ENCODE assay signal across 17 mouse cellular contexts in genomic region chr10:86479718-86480121, GRCm38 (mm10). TPM values are rescaled to one million over a fixed set of nuclear protein-coding genes. Genes with fewer than 3 reads are reported as not detected.
DNase-seq lines count a peak whose midpoint lies in the region; ATAC-seq and TF ChIP-seq lines count a peak whose summit lies in the region.
"Had no signal": no experiment of that assay in that cellular context is flagged by ENCODE, and none has a peak within 500 bp of the region (broad histone marks: within the 10 kb centered on the region; RNA-seq: fewer than 3 reads in every experiment).

No protein-coding gene starts in this region.

- H3K9ac ChIP-seq in hindbrain, postnatal 0 days (replicated peaks; ENCODE audit: low read length), result no peak overlapping the region
- H3K9ac ChIP-seq in hindbrain, embryonic 14.5 days, result no peak overlapping the region
- no peak overlapping the region for H3K9ac ChIP-seq in neural tube, embryonic 14.5 days (replicated peaks; ENCODE audit: low read depth, low read length)
- no peak overlapping the region for H3K9ac ChIP-seq in limb, embryonic 14.5 days (ENCODE audit: low read depth, low read length, severe bottlenecking)
- H3K9ac ChIP-seq: forebrain, embryonic 12.5 days; heart, embryonic 15.5 days; midbrain, embryonic 13.5 days; neural tube, embryonic 15.5 days had no signal

- H3K27ac ChIP-seq in hindbrain, postnatal 0 days, result peak overlapping the region; percentile 41; the same call in 1 of the 2 replicates
- H3K27ac ChIP-seq in hindbrain, embryonic 14.5 days, result no peak overlapping the region
- H3K27ac ChIP-seq in neural tube, embryonic 14.5 days (ENCODE audit: low read depth, low read length), result no peak overlapping the region
- H3K27ac ChIP-seq in limb, embryonic 14.5 days (replicated peaks; ENCODE audit: low read depth, low read length), result no peak overlapping the region
- H3K27ac ChIP-seq: forebrain, embryonic 12.5 days; heart, embryonic 15.5 days; midbrain, embryonic 13.5 days; neural tube, embryonic 15.5 days; stomach, postnatal 0 days had no signal

- no peaks in the 10 kb centered on the region for H3K9me3 ChIP-seq in hindbrain, postnatal 0 days (ENCODE audit: low read length)
- no peaks in the 10 kb centered on the region for H3K9me3 ChIP-seq in hindbrain, embryonic 14.5 days (ENCODE audit: control insufficient read depth, low read length)
- no peaks in the 10 kb centered on the region for H3K9me3 ChIP-seq in neural tube, embryonic 14.5 days (ENCODE audit: control insufficient read depth, low read length)
- no peaks in the 10 kb centered on the region for H3K9me3 ChIP-seq in limb, embryonic 14.5 days (ENCODE audit: control insufficient read depth, low read length)
- H3K9me3 ChIP-seq: forebrain, embryonic 12.5 days; heart, embryonic 15.5 days; midbrain, embryonic 13.5 days; neural tube, embryonic 15.5 days had no signal

- H3K4me2 ChIP-seq in hindbrain, postnatal 0 days (ENCODE audit: low read depth, low read length), result no peak overlapping the region
- no peak overlapping the region for H3K4me2 ChIP-seq in hindbrain, embryonic 14.5 days (replicated peaks)
- no peak overlapping the region for H3K4me2 ChIP-seq in neural tube, embryonic 14.5 days (ENCODE audit: low read depth, low read length)
- H3K4me2 ChIP-seq in limb, embryonic 14.5 days (replicated peaks; ENCODE audit: low read depth, low read length, severe bottlenecking), result no peak overlapping the region
- H3K4me2 ChIP-seq: forebrain, embryonic 12.5 days; heart, embryonic 15.5 days; liver, embryonic 11.5 days; midbrain, embryonic 13.5 days; neural tube, embryonic 15.5 days had no signal

- H3K4me3 ChIP-seq in hindbrain, postnatal 0 days (ENCODE audit: low read length), result no peak overlapping the region
- no peak overlapping the region for H3K4me3 ChIP-seq in hindbrain, embryonic 14.5 days (replicated peaks; ENCODE audit: low read length)
- no peak overlapping the region for H3K4me3 ChIP-seq in neural tube, embryonic 14.5 days (ENCODE audit: low read depth, low read length)
- no peak overlapping the region for H3K4me3 ChIP-seq in limb, embryonic 14.5 days (replicated peaks; ENCODE audit: low read length)
- H3K4me3 ChIP-seq in lung, adult 2 months (replicated peaks; ENCODE audit: extremely low read depth, low read depth, low read length), result no peak overlapping the region
- H3K4me3 ChIP-seq: forebrain, embryonic 12.5 days; heart, embryonic 15.5 days; midbrain, embryonic 13.5 days; neural tube, embryonic 15.5 days had no signal

- no peaks in the 10 kb centered on the region; the same call in 1 of the 2 replicates for H3K36me3 ChIP-seq in hindbrain, postnatal 0 days (ENCODE audit: insufficient read depth, low read length)
- no peaks in the 10 kb centered on the region; the same call in 1 of the 2 replicates for H3K36me3 ChIP-seq in hindbrain, embryonic 14.5 days (replicated peaks; ENCODE audit: control insufficient read depth, insufficient read depth)
- no peaks in the 10 kb centered on the region for H3K36me3 ChIP-seq in neural tube, embryonic 14.5 days (ENCODE audit: control insufficient read depth, insufficient read depth, low read length)
- no peaks in the 10 kb centered on the region for H3K36me3 ChIP-seq in limb, embryonic 14.5 days (ENCODE audit: control insufficient read depth, insufficient read depth, low read length)
- H3K36me3 ChIP-seq: forebrain, embryonic 12.5 days; heart, embryonic 15.5 days; midbrain, embryonic 13.5 days had no signal

- peak; percentile 66 for DNase-seq in hindbrain, postnatal 0 days (ENCODE audit: low spot score)
- no peak for DNase-seq in hindbrain, embryonic 14.5 days (ENCODE audit: low spot score)
- DNase-seq in neural tube, embryonic 10.5 days (ENCODE audit: extremely low spot score, low spot score), result no peak
- peak; percentile 95 to 97 for DNase-seq in cerebellum, postnatal 25 days
- DNase-seq in limb, embryonic 14.5 days (ENCODE audit: low spot score), result no peak
- no peak for DNase-seq in heart, adult 11 months
- no peak for DNase-seq in lung, adult 2 months
- DNase-seq: B cell, adult 2 months; lung, postnatal 14 days had no signal

- 37% methylated on average over 4 of the region's 4 CpGs for WGBS in hindbrain, postnatal 0 days
- WGBS in hindbrain, embryonic 14.5 days, result 50% methylated on average over 4 of the region's 4 CpGs
- 53% methylated on average over 4 of the region's 4 CpGs for WGBS in neural tube, embryonic 14.5 days
- 13% methylated on average over 4 of the region's 4 CpGs for WGBS in limb, embryonic 14.5 days
- WGBS in lung, adult 2 months, result 28% methylated on average over 4 of the region's 4 CpGs

- no peaks in the 10 kb centered on the region for H3K4me1 ChIP-seq in hindbrain, postnatal 0 days (ENCODE audit: insufficient read depth, low read length)
- H3K4me1 ChIP-seq in hindbrain, embryonic 14.5 days (replicated peaks; ENCODE audit: control insufficient read depth, insufficient read depth, low read length), result no peaks in the 10 kb centered on the region; the same call in 1 of the 2 replicates
- no peaks in the 10 kb centered on the region for H3K4me1 ChIP-seq in neural tube, embryonic 14.5 days (ENCODE audit: control insufficient read depth, insufficient read depth, low read length)
- H3K4me1 ChIP-seq in limb, embryonic 14.5 days (ENCODE audit: control insufficient read depth, insufficient read depth, low read length), result no peaks in the 10 kb centered on the region; the same call in 1 of the 2 replicates
- H3K4me1 ChIP-seq in lung, adult 2 months (ENCODE audit: control insufficient read depth, insufficient read depth, low read length), result no peaks in the 10 kb centered on the region
- H3K4me1 ChIP-seq: forebrain, embryonic 12.5 days; heart, embryonic 15.5 days; midbrain, embryonic 13.5 days had no signal

- no peak for TF ChIP-seq CTCF in hindbrain, postnatal 0 days (IDR thresholded peaks at IDR 0.05; ENCODE audit: low read depth)
- TF ChIP-seq CTCF in lung, adult 2 months (IDR thresholded peaks at IDR 0.05; ENCODE audit: insufficient read depth, low read length), result no peak

- peak; percentile 76 for ATAC-seq in hindbrain, postnatal 0 days
- ATAC-seq in hindbrain, embryonic 14.5 days (ENCODE audit: low FRiP score), result no peak
- peak; percentile 35; the same call in 1 of the 2 replicates for ATAC-seq in neural tube, embryonic 14.5 days (ENCODE audit: low read depth)
- ATAC-seq in limb, embryonic 14.5 days (ENCODE audit: low FRiP score, low read depth), result peak; percentile 50; the same call in 1 of the 2 replicates
- ATAC-seq: inflammation-experienced regulatory T-cells, adult 6 months; midbrain, embryonic 13.5 days had no signal

- no peaks in the 10 kb centered on the region for H3K27me3 ChIP-seq in hindbrain, postnatal 0 days (ENCODE audit: insufficient read depth, low read length)
- H3K27me3 ChIP-seq in hindbrain, embryonic 14.5 days (ENCODE audit: control insufficient read depth, insufficient read depth, low read length), result no peaks in the 10 kb centered on the region
- no peaks in the 10 kb centered on the region for H3K27me3 ChIP-seq in neural tube, embryonic 14.5 days (ENCODE audit: control insufficient read depth, insufficient read depth, low read length)
- H3K27me3 ChIP-seq in limb, embryonic 14.5 days (ENCODE audit: control insufficient read depth, insufficient read depth, low read length), result no peaks in the 10 kb centered on the region
- H3K27me3 ChIP-seq: forebrain, embryonic 12.5 days; heart, embryonic 15.5 days; midbrain, embryonic 13.5 days; neural tube, embryonic 15.5 days had no signal

- TF ChIP-seq POLR2A in limb, embryonic 14.5 days (IDR thresholded peaks at IDR 0.05; ENCODE audit: borderline replicate concordance, extremely low read depth, insufficient read depth, insufficient read length), result no peak
- TF ChIP-seq POLR2A in lung, adult 2 months (IDR thresholded peaks at IDR 0.05; ENCODE audit: borderline replicate concordance, extremely low read depth, low read depth, low read length), result no peak

RNA-seq across cellular contexts. Expression of gene Syn3, which starts 19.0 kb away (rescaled TPM):
- total RNA-seq in hindbrain, postnatal 0 days (2014; rRNA removed), result 64.7 and 67.4 TPM in 2 replicates
- 15.1 and 18.3 TPM in 2 replicates for polyA plus RNA-seq in hindbrain, postnatal 0 days (2015; fragmentation: Nextera tagmentation; extraction: Ambion mirVana)
- polyA plus RNA-seq in hindbrain, embryonic 14.5 days (2014; fragmentation: Nextera tagmentation; extraction: Ambion mirVana), result 33.1 and 33.6 TPM in 2 replicates
- 35.1 and 44.1 TPM in 2 replicates for polyA plus RNA-seq in neural tube, embryonic 14.5 days (2014; fragmentation: Nextera tagmentation; extraction: Ambion mirVana)
- 1.6 and 1.9 TPM in 2 replicates for polyA plus RNA-seq in limb, embryonic 14.5 days (2012; rRNA removed)
- 2.0 and 2.9 TPM in 2 replicates for polyA plus RNA-seq in limb, embryonic 14.5 days (2014; fragmentation: Nextera tagmentation; extraction: Ambion mirVana)
- 0.77 and 1.1 TPM in 2 replicates for polyA plus RNA-seq in lung, adult 2 months (2012; rRNA removed)
- polyA plus RNA-seq: inflammation-experienced regulatory T-cells, adult 6 months had no signal

Comparison
In these comparisons a context has a peak if more than half of its experiments do, and no peak if none do; other contexts are left out.
1. DNase-seq: peak in hindbrain, postnatal 0 days (single experiment) and cerebellum, postnatal 25 days (2 of 2); none in hindbrain, embryonic 14.5 days (single experiment), neural tube, embryonic 10.5 days (single experiment), limb, embryonic 14.5 days (single experiment), heart, adult 11 months (single experiment) and lung, adult 2 months (single experiment).